Mouse (Mus musculus) forebrain, postnatal 0 days (tissue): ENCODE data around the gene Gm10153. TPM values are rescaled to one million over a fixed set of nuclear protein-coding genes. Genes with fewer than 3 reads are reported as not detected.
"Not testable (repeated sequence)": the region's sequence is repeated elsewhere in the genome, so short reads cannot be mapped to it uniquely, and the experiment has no call there.

ENCODE experiments used
- ATAC-seq: fragments of 200-750 bp; cut with Nextera tagmentation; 2 replicates; pipeline ENCODE4 v1.8.0; 2017; ENCODE audit warnings: mild to moderate bottlenecking, moderate library complexity
- DNase-seq: peaks from one replicate; pipeline ENCODE4 v3.0.0-alpha.2; 2015
- H3K27ac ChIP-seq: fragments of 300-500 bp; sonication (generic); 2 replicates; pipeline ENCODE4 v1.5.1; 2014; ENCODE audit warnings: low read depth, mild to moderate bottlenecking, antibody characterized with exemption, low read length, moderate library complexity, mixed read lengths
- H3K27me3 ChIP-seq: fragments of 300-500 bp; sonication (generic); 2 replicates; pipeline ENCODE4 v1.6.1; 2014; ENCODE audit warnings: mild to moderate bottlenecking, low read length, mixed read lengths; ENCODE audit not compliant: insufficient read depth
- H3K36me3 ChIP-seq: fragments of 300-500 bp; sonication (generic); 2 replicates; pipeline ENCODE4 v1.6.1; 2014; ENCODE audit warnings: mild to moderate bottlenecking, moderate library complexity; ENCODE audit not compliant: insufficient read depth
- H3K4me1 ChIP-seq: fragments of 300-500 bp; sonication (generic); 2 replicates; pipeline ENCODE4 v1.6.1; 2014; ENCODE audit warnings: antibody characterized with exemption; ENCODE audit not compliant: insufficient read depth
- H3K4me2 ChIP-seq: fragments of 300-500 bp; sonication (generic); 2 replicates; pipeline ENCODE4 v1.6.1; 2014; ENCODE audit warnings: low read depth, mild to moderate bottlenecking, moderate library complexity
- H3K4me3 ChIP-seq: fragments of 300-500 bp; sonication (generic); 2 replicates; pipeline ENCODE4 v1.5.1; 2014; ENCODE audit warnings: low read depth, low read length, mixed read lengths
- H3K9ac ChIP-seq: fragments of 300-500 bp; sonication (generic); 2 replicates; pipeline ENCODE4 v1.6.1; 2014; ENCODE audit warnings: mild to moderate bottlenecking
- H3K9me3 ChIP-seq: fragments of 300-500 bp; sonication (generic); 2 replicates; pipeline ENCODE4 v1.6.1; 2016; ENCODE audit warnings: low read length
- CTCF ChIP-seq: sonication (generic); IDR thresholded peaks from 2 replicates; pipeline ENCODE4 v1.5.1; 2016; ENCODE audit warnings: antibody characterized with exemption, control low read depth, low read depth
- WGBS: fragments of 180-500 bp; shearing (Covaris S2); extraction: QIAGEN DNeasy Blood & Tissue Kit; methylation state at CpG from one replicate; pipeline ENCODE4 v1.1.7; 2014; 5-methylcytosine and 5-hydroxymethylcytosine counted together
- polyA plus RNA-seq: library from polyadenylated mRNA; unstranded; fragments of >200 nt; fragmentation: Nextera tagmentation; extraction: Ambion mirVana; gene quantifications from 2 replicates; pipeline ENCODE4 v1.2.1, GENCODE M21; 2015
- total RNA-seq: library from RNA; depleted of rRNA; stranded (reverse); fragments of >200 nt; gene quantifications from 2 replicates; pipeline ENCODE4 v1.2.3, GENCODE M21; 2014; rRNA removed

The Gm10153 gene
- total RNA-seq = not detected in 2 replicates
- polyA plus RNA-seq = not detected in 2 replicates

DNA sequence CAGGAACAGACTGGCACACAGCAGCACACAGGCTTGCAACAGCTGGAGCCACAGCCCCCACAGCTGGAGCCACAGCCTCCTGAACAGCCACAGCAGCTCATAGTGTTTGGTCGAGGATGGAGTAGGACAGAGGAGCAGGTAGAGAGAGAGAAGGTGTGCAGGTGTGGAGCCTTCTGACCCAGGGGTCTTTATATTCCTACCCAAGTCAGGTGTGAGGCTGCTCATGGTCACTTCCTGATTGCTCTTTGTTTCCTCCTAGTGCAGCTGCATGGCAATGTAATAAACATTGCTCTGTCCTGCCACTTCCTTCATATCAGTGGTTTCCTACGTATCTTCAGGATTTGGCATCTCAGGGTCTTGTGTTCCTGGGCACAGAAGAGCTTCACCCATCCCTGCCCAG is at the start of gene Gm10153:
Gene Gm10153, minus strand, starts transcription at position 101 of the 400 bp plus-strand sequence.
- H3K9me3 ChIP-seq = no peaks in the 10 kb centered on the region
- no peak within 1 kb of the TSS for H3K4me2 ChIP-seq
- H3K27me3 ChIP-seq = no peaks in the 10 kb centered on the region
- H3K4me3 ChIP-seq = no peak within 1 kb of the TSS
- ATAC-seq (no peak), DNase-seq (no peak)
- H3K4me1 ChIP-seq = no peaks in the 10 kb centered on the region
- WGBS = 52% methylated on average over 2 of the region's 2 CpGs
- no peak within 1 kb of the TSS for H3K9ac ChIP-seq
- H3K36me3 ChIP-seq = no peaks in the 10 kb centered on the region
- TF ChIP-seq CTCF = no peak
- no peak within 1 kb of the TSS for H3K27ac ChIP-seq

GRCm38 (mm10) chr7:142231540-142231939 is 41.4 kb upstream of the Gm10153 start:
- DNase-seq (no peak), ATAC-seq (no peak)
- Histone ChIP-seq H3K4me2 (no peak overlapping the region), H3K27ac (no peak overlapping the region), H3K36me3 (no peaks in the 10 kb centered on the region), H3K9me3 (no peaks in the 10 kb centered on the region), H3K27me3 (no peaks in the 10 kb centered on the region), H3K4me1 (no peaks in the 10 kb centered on the region), H3K4me3 (no peak overlapping the region), H3K9ac (no peak overlapping the region)
- 25% methylated on average over 1 of the region's 1 CpGs for WGBS
- no peak for TF ChIP-seq CTCF

- not testable (repeated sequence) for H3K4me1 ChIP-seq, H3K27ac ChIP-seq, H3K9me3 ChIP-seq, H3K9ac ChIP-seq, H3K4me3 ChIP-seq, ATAC-seq, H3K4me2 ChIP-seq, DNase-seq, H3K27me3 ChIP-seq, H3K36me3 ChIP-seq
- WGBS = 43% methylated on average over 3 of the region's 3 CpGs
These were observed 39.7 kb upstream of the Gm10153 start, which contains the start of gene Krtap5-5 for GRCm38 (mm10) chr7:142229871-142230270. Gene Krtap5-5, minus strand, starts transcription at chr7:142229971.

GRCm38 (mm10) chr7:142224518-142224917 is 34.3 kb upstream of the Gm10153 start:
- no peaks in the 10 kb centered on the region for H3K4me1 ChIP-seq
- no peak overlapping the region for H3K4me2 ChIP-seq
- no peaks in the 10 kb centered on the region for H3K36me3 ChIP-seq
- no peak for DNase-seq
- no peak overlapping the region for H3K27ac ChIP-seq
- 41% methylated on average over 2 of the region's 2 CpGs for WGBS
- no peak overlapping the region for H3K4me3 ChIP-seq
- no peak for TF ChIP-seq CTCF
- no peak for ATAC-seq
- H3K27me3 ChIP-seq = no peaks in the 10 kb centered on the region
- no peak overlapping the region for H3K9ac ChIP-seq
- H3K9me3 ChIP-seq = no peaks in the 10 kb centered on the region

DNA sequence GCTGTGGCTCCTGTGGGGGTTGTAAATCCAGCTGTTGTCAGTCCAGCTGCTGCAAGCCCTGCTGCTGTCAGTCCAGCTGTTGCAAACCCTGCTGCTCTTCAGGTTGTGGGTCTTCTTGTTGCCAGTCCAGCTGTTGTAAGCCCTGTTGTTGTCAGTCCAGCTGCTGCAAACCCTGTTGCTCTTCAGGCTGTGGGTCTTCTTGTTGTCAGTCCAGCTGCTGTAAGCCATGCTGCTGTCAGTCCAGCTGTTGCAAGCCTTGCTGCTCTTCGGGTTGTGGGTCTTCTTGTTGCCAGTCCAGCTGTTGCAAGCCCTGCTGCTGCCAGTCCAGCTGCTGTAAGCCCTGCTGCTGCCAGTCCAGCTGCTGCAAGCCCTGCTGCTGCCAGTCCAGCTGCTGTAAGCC is 21.9 kb upstream of the Gm10153 start:
- H3K9ac ChIP-seq, H3K4me1 ChIP-seq, H3K4me2 ChIP-seq, H3K36me3 ChIP-seq, H3K4me3 ChIP-seq, H3K27ac ChIP-seq, ATAC-seq, H3K9me3 ChIP-seq, H3K27me3 ChIP-seq, DNase-seq: not testable (repeated sequence)
- WGBS = 59% methylated on average over 1 of the region's 1 CpGs

- WGBS = 78% methylated on average over 1 of the region's 1 CpGs
- ATAC-seq = no peak
These were observed 21.4 kb upstream of the Gm10153 start, which contains the start of gene Gm7579 for GRCm38 (mm10) chr7:142211559-142211958. Gene Gm7579, plus strand, starts transcription at chr7:142211859.

DNA sequence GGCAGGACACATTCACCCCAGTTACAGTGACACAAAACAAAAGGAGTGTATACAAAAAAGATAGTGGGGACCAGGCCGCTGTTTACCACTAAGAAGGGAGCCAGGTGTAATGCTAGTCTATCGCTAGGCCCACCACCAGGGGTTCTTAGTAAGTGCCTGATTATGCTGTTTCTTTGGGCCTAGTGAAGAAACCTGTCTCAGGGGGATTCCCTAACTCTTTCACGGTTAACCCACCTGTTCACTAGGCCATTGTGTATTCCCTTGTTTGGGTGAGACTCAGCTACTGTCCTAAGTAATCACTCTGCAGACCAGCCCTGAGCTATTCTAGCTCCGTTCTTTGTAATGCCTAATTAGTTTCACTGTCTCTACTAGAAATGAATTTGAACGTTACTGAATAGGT is 16.7 kb upstream of the Gm10153 start:
- not testable (repeated sequence) for H3K4me1 ChIP-seq, ATAC-seq, H3K36me3 ChIP-seq, H3K9ac ChIP-seq, H3K27me3 ChIP-seq, H3K4me3 ChIP-seq, H3K27ac ChIP-seq, H3K9me3 ChIP-seq, DNase-seq, H3K4me2 ChIP-seq
- WGBS = 58% methylated on average over 5 of the region's 5 CpGs

More at GRCm38 (mm10) chr7:142211559-142211958, 21.4 kb upstream of the Gm10153 start, which contains the start of gene Gm7579:
- H3K27ac ChIP-seq = no peak within 1 kb of the TSS
- H3K27me3 ChIP-seq = no peaks in the 10 kb centered on the region
- no peaks in the 10 kb centered on the region for H3K4me1 ChIP-seq
- no peak within 1 kb of the TSS for H3K9ac ChIP-seq
- no peak within 1 kb of the TSS for H3K4me2 ChIP-seq
- H3K4me3 ChIP-seq = no peak within 1 kb of the TSS
- no peaks in the 10 kb centered on the region for H3K9me3 ChIP-seq
- TF ChIP-seq CTCF = no peak
- DNase-seq = no peak
- no peaks in the 10 kb centered on the region for H3K36me3 ChIP-seq

GRCm38 (mm10) chr7:142205488-142205887 is 15.3 kb upstream of the Gm10153 start:
- H3K4me1 ChIP-seq = no peaks in the 10 kb centered on the region
- no peak for TF ChIP-seq CTCF
- no peaks in the 10 kb centered on the region for H3K9me3 ChIP-seq
- H3K27ac ChIP-seq = no peak overlapping the region
- no peak overlapping the region for H3K4me3 ChIP-seq
- DNase-seq (no peak), ATAC-seq (no peak)
- no peaks in the 10 kb centered on the region for H3K27me3 ChIP-seq
- no peaks in the 10 kb centered on the region for H3K36me3 ChIP-seq
- H3K4me2 ChIP-seq = no peak overlapping the region
- H3K9ac ChIP-seq = no peak overlapping the region
